Mouse (Mus musculus): Measurements from ENCODE around the gene Mrps35. TPM values are rescaled to one million over a fixed set of nuclear protein-coding genes. Genes with fewer than 3 reads are reported as not detected.
A peak's percentile ranks its signal among the peaks of the same experiment; 100 is the strongest.

The Mrps35 gene
- polyA plus RNA-seq, 1 experiment from 2014 or later, result 88.1 TPM

GRCm38 (mm10) chr6:147051666-147052065 is 9.1 kb downstream of the Mrps35 start:
- no peak overlapping the region for H3K9ac ChIP-seq (ENCODE audit: low read length)
- no peaks in the 10 kb centered on the region for H3K27me3 ChIP-seq (ENCODE audit: control insufficient read depth, insufficient read depth, low read length)
- 93% methylated on average over 8 of the region's 8 CpGs for WGBS
- H3K36me3 ChIP-seq (ENCODE audit: control insufficient read depth, insufficient read depth, low read length), result peaks cover 12% of the 10 kb centered on the region; the same call in 1 of the 2 replicates
- ATAC-seq (ENCODE audit: low FRiP score) (no peak), DNase-seq (ENCODE audit: low spot score, missing footprints) (no peak)
- no peak overlapping the region for H3K4me3 ChIP-seq (ENCODE audit: low read depth, low read length)
- H3K4me1 ChIP-seq (ENCODE audit: control insufficient read depth, insufficient read depth, low read length), result no peaks in the 10 kb centered on the region
- no peak overlapping the region for H3K27ac ChIP-seq (ENCODE audit: low read depth, low read length)
- H3K9me3 ChIP-seq (ENCODE audit: control insufficient read depth, low read length), result no peaks in the 10 kb centered on the region
- no peak overlapping the region for H3K4me2 ChIP-seq

DNA sequence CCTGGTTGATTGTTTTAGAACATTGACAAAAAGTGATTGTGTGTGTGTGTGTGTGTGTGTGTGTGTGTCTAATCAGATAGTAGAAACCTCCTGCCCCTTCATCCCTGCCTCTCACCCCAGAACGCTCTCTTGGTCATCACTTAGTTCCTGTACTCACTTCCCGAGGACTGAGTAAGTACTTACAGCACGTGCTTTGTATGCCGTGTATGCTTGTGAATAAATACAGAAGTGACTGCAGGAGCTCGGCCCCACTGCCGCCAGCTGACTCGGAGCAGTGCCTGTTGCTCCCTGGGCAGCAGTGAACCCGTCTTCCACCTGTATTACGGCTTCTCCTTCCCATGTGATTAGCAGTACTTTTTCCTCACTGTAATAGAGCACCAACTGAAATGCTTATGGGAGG is 9.9 kb downstream of the Mrps35 start:
- no peak for ATAC-seq (ENCODE audit: low FRiP score)
- 90% methylated on average over 9 of the region's 9 CpGs for WGBS
- H3K4me2 ChIP-seq, result no peak overlapping the region
- no peak overlapping the region for H3K4me3 ChIP-seq (ENCODE audit: low read depth, low read length)
- no peak overlapping the region for H3K9ac ChIP-seq (ENCODE audit: low read length)
- no peak for DNase-seq (ENCODE audit: low spot score, missing footprints)
- H3K4me1 ChIP-seq (ENCODE audit: control insufficient read depth, insufficient read depth, low read length), result no peaks in the 10 kb centered on the region
- H3K27me3 ChIP-seq (ENCODE audit: control insufficient read depth, insufficient read depth, low read length), result no peaks in the 10 kb centered on the region
- no peak overlapping the region for H3K27ac ChIP-seq (ENCODE audit: low read depth, low read length)
- H3K9me3 ChIP-seq (ENCODE audit: control insufficient read depth, low read length), result no peaks in the 10 kb centered on the region
- H3K36me3 ChIP-seq (ENCODE audit: control insufficient read depth, insufficient read depth, low read length), result peaks cover 12% of the 10 kb centered on the region; the same call in 1 of the 2 replicates

GRCm38 (mm10) chr6:147053785-147054646 is 11.5 kb downstream of the Mrps35 start:
- Histone ChIP-seq H3K4me2 (no peak overlapping the region), H3K27me3 (ENCODE audit: control insufficient read depth, insufficient read depth, low read length) (no peaks in the 10 kb centered on the region), H3K36me3 (ENCODE audit: control insufficient read depth, insufficient read depth, low read length) (peaks cover 12% of the 10 kb centered on the region; the same call in 1 of the 2 replicates), H3K9ac (ENCODE audit: low read length) (no peak overlapping the region), H3K27ac (ENCODE audit: low read depth, low read length) (no peak overlapping the region), H3K9me3 (ENCODE audit: control insufficient read depth, low read length) (no peaks in the 10 kb centered on the region), H3K4me3 (ENCODE audit: low read depth, low read length) (no peak overlapping the region), H3K4me1 (ENCODE audit: control insufficient read depth, insufficient read depth, low read length) (no peaks in the 10 kb centered on the region)
- WGBS, result 94% methylated on average over 19 of the region's 19 CpGs
- DNase-seq (ENCODE audit: low spot score, missing footprints) (no peak), ATAC-seq (ENCODE audit: low FRiP score) (no peak)

- Histone ChIP-seq H3K27me3 (ENCODE audit: control insufficient read depth, insufficient read depth, low read length) (no peaks in the 10 kb centered on the region), H3K4me3 (ENCODE audit: low read depth, low read length) (no peak overlapping the region), H3K9me3 (ENCODE audit: control insufficient read depth, low read length) (no peaks in the 10 kb centered on the region), H3K4me2 (no peak overlapping the region), H3K36me3 (ENCODE audit: control insufficient read depth, insufficient read depth, low read length) (peaks cover 6% of the 10 kb centered on the region; the same call in 1 of the 2 replicates), H3K4me1 (ENCODE audit: control insufficient read depth, insufficient read depth, low read length) (no peaks in the 10 kb centered on the region), H3K27ac (ENCODE audit: low read depth, low read length) (no peak overlapping the region), H3K9ac (ENCODE audit: low read length) (no peak overlapping the region)
- DNase-seq (ENCODE audit: low spot score, missing footprints), result no peak
- WGBS, result 89% methylated on average over 10 of the region's 10 CpGs
- no peak for ATAC-seq (ENCODE audit: low FRiP score)
Observed at GRCm38 (mm10) chr6:147055374-147055977, 12.9 kb downstream of the Mrps35 start.

DNA sequence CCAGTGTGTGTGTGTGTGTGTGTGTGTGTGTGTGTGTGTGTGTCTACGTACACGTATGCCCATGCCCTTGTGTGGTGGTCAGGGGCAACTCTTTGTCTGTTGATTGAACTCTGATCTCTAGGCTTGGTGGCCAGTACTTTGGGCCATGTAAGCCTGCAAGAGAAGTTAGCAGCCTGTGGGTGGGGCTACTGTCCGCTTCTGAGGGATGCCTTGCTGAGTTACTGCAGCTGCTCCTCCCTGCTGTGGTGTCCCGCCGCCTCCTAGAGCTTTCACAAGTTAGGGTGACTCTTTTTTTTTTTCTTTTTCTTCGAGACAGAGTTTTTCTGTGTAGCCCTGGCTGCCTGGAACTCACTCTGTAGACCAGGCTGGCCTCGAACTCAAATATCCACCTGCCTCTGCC is 16.8 kb downstream of the Mrps35 start:
- 0 out of 2 replicates have a peak, but pooled peaks cover 2% of the 10 kb centered on the region for H3K36me3 ChIP-seq (ENCODE audit: control insufficient read depth, insufficient read depth, low read length)
- 70% methylated on average over 7 of the region's 7 CpGs for WGBS
- no peak for ATAC-seq (ENCODE audit: low FRiP score)

DNA sequence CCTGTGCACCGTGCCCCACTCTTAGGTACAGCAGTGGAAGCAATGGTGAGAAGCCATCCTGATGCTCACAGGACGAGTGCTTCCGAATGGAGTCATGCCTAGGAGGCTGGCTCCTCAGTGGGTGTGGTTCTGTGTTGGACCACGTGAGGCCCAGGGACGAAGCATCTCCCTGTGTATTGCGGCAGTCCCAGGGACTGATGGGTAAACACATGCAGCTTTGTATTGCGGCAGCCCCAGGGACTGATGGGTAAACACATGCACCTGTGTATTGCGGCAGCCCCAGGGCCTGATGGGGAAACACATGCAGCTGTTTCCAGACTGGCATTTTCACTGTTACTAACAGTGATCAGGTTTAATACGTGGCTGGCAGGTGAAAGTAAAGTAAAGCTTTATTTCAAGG is 19.1 kb downstream of the Mrps35 start:
- Histone ChIP-seq H3K9me3 (ENCODE audit: control insufficient read depth, low read length) (no peaks in the 10 kb centered on the region), H3K4me1 (ENCODE audit: control insufficient read depth, insufficient read depth, low read length) (no peaks in the 10 kb centered on the region), H3K27me3 (ENCODE audit: control insufficient read depth, insufficient read depth, low read length) (no peaks in the 10 kb centered on the region), H3K9ac (ENCODE audit: low read length) (no peak overlapping the region), H3K4me2 (no peak overlapping the region), H3K36me3 (ENCODE audit: control insufficient read depth, insufficient read depth, low read length) (0 out of 2 replicates have a peak, but pooled peaks cover 2% of the 10 kb centered on the region), H3K27ac (ENCODE audit: low read depth, low read length) (no peak overlapping the region), H3K4me3 (ENCODE audit: low read depth, low read length) (no peak overlapping the region)
- ATAC-seq (ENCODE audit: low FRiP score) (0 out of 2 replicates have a peak, but pooled peaks have one; percentile 16), DNase-seq (ENCODE audit: low spot score, missing footprints) (no peak)
- 91% methylated on average over 9 of the region's 9 CpGs for WGBS

More for the DNA sequence above, 16.8 kb downstream of the Mrps35 start:
- H3K9ac ChIP-seq (ENCODE audit: low read length), result no peak overlapping the region
- H3K4me3 ChIP-seq (ENCODE audit: low read depth, low read length), result no peak overlapping the region
- no peak overlapping the region for H3K4me2 ChIP-seq
- DNase-seq (ENCODE audit: low spot score, missing footprints), result no peak
- no peaks in the 10 kb centered on the region for H3K4me1 ChIP-seq (ENCODE audit: control insufficient read depth, insufficient read depth, low read length)
- no peaks in the 10 kb centered on the region for H3K27me3 ChIP-seq (ENCODE audit: control insufficient read depth, insufficient read depth, low read length)
- no peak overlapping the region for H3K27ac ChIP-seq (ENCODE audit: low read depth, low read length)
- no peaks in the 10 kb centered on the region for H3K9me3 ChIP-seq (ENCODE audit: control insufficient read depth, low read length)

GRCm38 (mm10) chr6:147062034-147062433 is 19.5 kb downstream of the Mrps35 start:
- Histone ChIP-seq H3K4me2 (no peak overlapping the region), H3K4me3 (ENCODE audit: low read depth, low read length) (no peak overlapping the region), H3K9ac (ENCODE audit: low read length) (no peak overlapping the region), H3K4me1 (ENCODE audit: control insufficient read depth, insufficient read depth, low read length) (no peaks in the 10 kb centered on the region), H3K36me3 (ENCODE audit: control insufficient read depth, insufficient read depth, low read length) (0 out of 2 replicates have a peak, but pooled peaks cover 2% of the 10 kb centered on the region), H3K27me3 (ENCODE audit: control insufficient read depth, insufficient read depth, low read length) (no peaks in the 10 kb centered on the region), H3K27ac (ENCODE audit: low read depth, low read length) (no peak overlapping the region), H3K9me3 (ENCODE audit: control insufficient read depth, low read length) (no peaks in the 10 kb centered on the region)
- DNase-seq (ENCODE audit: low spot score, missing footprints), result no peak
- ATAC-seq (ENCODE audit: low FRiP score), result no peak
- 88% methylated on average over 7 of the region's 7 CpGs for WGBS

DNA sequence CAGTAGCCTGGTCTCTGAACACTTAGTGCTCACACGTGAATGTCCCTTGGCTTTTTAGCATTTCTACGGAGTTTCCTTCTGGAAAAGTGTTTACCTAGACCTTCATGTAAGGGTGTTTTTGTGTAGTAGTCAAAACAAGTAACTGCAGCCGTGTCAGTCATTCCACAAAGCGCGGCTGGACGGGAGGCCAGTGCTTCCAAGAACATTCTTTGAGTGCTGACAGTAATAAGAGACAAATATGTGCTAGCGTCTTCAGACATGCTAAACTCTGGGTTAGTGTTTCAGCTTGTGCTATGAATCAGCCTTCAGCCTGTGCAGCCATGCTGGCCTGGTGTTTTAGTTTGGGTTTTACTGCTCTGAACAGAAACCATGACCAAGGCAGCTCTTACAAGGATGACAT is 20.1 kb downstream of the Mrps35 start:
- 94% methylated on average over 7 of the region's 7 CpGs for WGBS
- no peaks in the 10 kb centered on the region for H3K9me3 ChIP-seq (ENCODE audit: control insufficient read depth, low read length)
- no peak for DNase-seq (ENCODE audit: low spot score, missing footprints)
- no peak overlapping the region for H3K4me2 ChIP-seq
- no peak overlapping the region for H3K4me3 ChIP-seq (ENCODE audit: low read depth, low read length)
- H3K27ac ChIP-seq (ENCODE audit: low read depth, low read length), result no peak overlapping the region
- no peak overlapping the region for H3K9ac ChIP-seq (ENCODE audit: low read length)
- H3K4me1 ChIP-seq (ENCODE audit: control insufficient read depth, insufficient read depth, low read length), result no peaks in the 10 kb centered on the region
- no peaks in the 10 kb centered on the region for H3K27me3 ChIP-seq (ENCODE audit: control insufficient read depth, insufficient read depth, low read length)
- ATAC-seq (ENCODE audit: low FRiP score), result no peak
- H3K36me3 ChIP-seq (ENCODE audit: control insufficient read depth, insufficient read depth, low read length), result 0 out of 2 replicates have a peak, but pooled peaks cover 2% of the 10 kb centered on the region
